Mouse (Mus musculus) embryonic facial prominence, embryonic 14.5 days (tissue): Measurements from ENCODE around the gene Col4a2. TPM values are rescaled to one million over a fixed set of nuclear protein-coding genes. Genes with fewer than 3 reads are reported as not detected.
"Not testable (repeated sequence)": the region's sequence is repeated elsewhere in the genome, so short reads cannot be mapped to it uniquely, and the experiment has no call there.

Source experiments
- ATAC-seq: fragments of 200-750 bp; cut with Nextera tagmentation; 2 replicates; pipeline ENCODE4 v1.8.0; 2017; ENCODE audit warnings: low read depth, moderate number of reproducible peaks, moderate TSS enrichment
- DNase-seq: peaks from one replicate; pipeline ENCODE4 v3.0.0-alpha.2; 2015; ENCODE audit warnings: low spot score
- H3K27ac ChIP-seq: fragments of 300-500 bp; sonication (generic); replicated peaks from 2 replicates; pipeline ENCODE4 v1.5.1; 2014; ENCODE audit warnings: low read depth, mild to moderate bottlenecking, low read length, moderate library complexity
- H3K27me3 ChIP-seq: fragments of 300-500 bp; sonication (generic); replicated peaks from 2 replicates; pipeline ENCODE4 v1.6.1; 2014; ENCODE audit warnings: low read length; ENCODE audit not compliant: control insufficient read depth, insufficient read depth
- H3K36me3 ChIP-seq: fragments of 300-500 bp; sonication (generic); 2 replicates; pipeline ENCODE4 v1.6.1; 2014; ENCODE audit warnings: low read length, mixed read lengths; ENCODE audit not compliant: control insufficient read depth, insufficient read depth
- H3K4me1 ChIP-seq: fragments of 300-500 bp; sonication (generic); 2 replicates; pipeline ENCODE4 v1.6.1; 2014; ENCODE audit warnings: antibody characterized with exemption, low read length; ENCODE audit not compliant: control insufficient read depth, insufficient read depth
- H3K4me2 ChIP-seq: fragments of 300-500 bp; sonication (generic); 2 replicates; pipeline ENCODE4 v1.6.1; 2014; ENCODE audit warnings: low read depth, mild to moderate bottlenecking, low read length, moderate library complexity, mixed read lengths
- H3K4me3 ChIP-seq: fragments of 300-500 bp; sonication (generic); 2 replicates; pipeline ENCODE4 v1.5.1; 2014; ENCODE audit warnings: low read depth, mild to moderate bottlenecking, low read length
- H3K9ac ChIP-seq: fragments of 300-500 bp; sonication (generic); 2 replicates; pipeline ENCODE4 v1.6.1; 2014; ENCODE audit warnings: low read depth, mild to moderate bottlenecking, low read length, moderate library complexity, mixed read lengths
- H3K9me3 ChIP-seq: fragments of 300-500 bp; sonication (generic); 2 replicates; pipeline ENCODE4 v1.6.1; 2016; ENCODE audit warnings: low read length; ENCODE audit not compliant: control insufficient read depth
- WGBS: fragments of 180-500 bp; shearing (Covaris S2); extraction: QIAGEN DNeasy Blood & Tissue Kit; methylation state at CpG from one replicate; pipeline ENCODE4 v1.1.7; 2014; 5-methylcytosine and 5-hydroxymethylcytosine counted together
- polyA plus RNA-seq: library from polyadenylated mRNA; unstranded; fragments of >200 nt; fragmentation: Nextera tagmentation; extraction: Ambion mirVana; gene quantifications from 2 replicates; pipeline ENCODE4 v1.2.1, GENCODE M21; 2014

The Col4a2 gene
- polyA plus RNA-seq, 1 experiment from 2014 or later: 95.9 TPM

DNA sequence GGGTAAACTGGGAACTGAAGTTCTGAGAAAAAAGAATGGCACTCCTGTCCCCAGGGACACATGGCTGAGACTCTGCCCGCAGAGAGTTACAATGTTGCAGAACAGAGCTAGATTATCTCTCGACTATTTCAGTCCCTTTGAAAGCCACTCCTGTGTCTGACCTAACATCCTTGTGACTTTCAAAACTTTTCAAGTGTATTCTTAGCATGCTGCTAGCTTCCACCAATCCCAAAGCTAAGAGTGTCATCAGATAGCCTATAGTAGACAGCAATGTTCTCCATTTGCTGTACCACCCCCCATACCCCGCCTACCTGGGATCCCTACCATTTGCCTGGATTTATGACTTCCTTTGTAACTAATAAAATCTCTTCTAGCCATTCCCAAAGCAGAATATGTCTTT lies 169.9 kb downstream of the Col4a2 start:
- WGBS: 73% methylated on average over 3 of the region's 3 CpGs
- Histone ChIP-seq H3K9me3 (no peaks in the 10 kb centered on the region), H3K4me3 (no peak overlapping the region), H3K27me3 (peaks cover 47% of the 10 kb centered on the region), H3K27ac (no peak overlapping the region), H3K4me2 (no peak overlapping the region), H3K4me1 (no peaks in the 10 kb centered on the region), H3K36me3 (no peaks in the 10 kb centered on the region), H3K9ac (no peak overlapping the region)
- ATAC-seq (no peak), DNase-seq (no peak)

DNA sequence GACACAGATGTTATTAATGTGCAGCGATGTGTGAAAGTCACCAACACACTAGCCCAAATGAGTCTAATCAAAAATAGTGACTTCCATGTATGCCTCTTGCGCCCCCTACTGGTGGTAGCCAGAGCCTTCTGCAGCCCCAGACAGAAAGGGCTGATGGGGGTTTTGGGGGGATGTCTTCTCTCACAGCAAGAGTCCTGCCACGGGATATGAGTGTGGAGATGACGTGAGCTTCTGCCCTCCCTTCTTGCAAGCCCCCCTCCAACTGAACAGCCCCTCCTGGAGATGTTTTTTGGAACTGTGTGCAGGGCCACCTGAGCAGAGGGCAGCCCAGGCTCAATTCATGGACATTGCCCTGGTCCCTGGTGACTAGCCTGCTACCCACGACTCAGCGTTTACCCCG lies 173.5 kb downstream of the Col4a2 start:
- DNase-seq: peak; percentile 68
- no peaks in the 10 kb centered on the region for H3K36me3 ChIP-seq
- H3K4me3 ChIP-seq: no peak overlapping the region
- no peaks in the 10 kb centered on the region for H3K4me1 ChIP-seq
- peak; percentile 41; the same call in 1 of the 2 replicates for ATAC-seq
- H3K27me3 ChIP-seq: peaks cover 25% of the 10 kb centered on the region
- no peak overlapping the region for H3K27ac ChIP-seq
- H3K4me2 ChIP-seq: no peak overlapping the region
- no peaks in the 10 kb centered on the region for H3K9me3 ChIP-seq
- 23% methylated on average over 7 of the region's 7 CpGs for WGBS
- H3K9ac ChIP-seq: no peak overlapping the region

DNA sequence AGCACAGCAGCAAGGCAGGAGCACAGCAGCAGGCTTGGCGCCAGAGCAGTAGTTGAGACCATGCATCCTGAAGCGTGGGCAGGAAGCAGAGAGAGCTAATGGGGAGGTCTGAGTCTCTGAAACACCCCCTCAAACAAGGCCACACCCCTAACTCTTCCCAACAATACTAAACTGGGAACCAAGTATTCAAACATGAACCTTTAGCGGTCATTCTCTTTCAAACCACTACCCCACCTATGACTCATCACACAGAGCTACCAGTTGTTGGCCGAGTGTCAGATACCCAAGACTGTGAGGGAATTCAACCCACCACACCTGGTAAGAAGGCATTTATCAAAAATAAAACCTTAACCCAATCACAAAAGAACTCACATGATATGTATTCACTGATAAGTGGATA lies 174.6 kb downstream of the Col4a2 start:
- H3K36me3 ChIP-seq: no peaks in the 10 kb centered on the region
- peaks cover 17% of the 10 kb centered on the region for H3K27me3 ChIP-seq
- no peak overlapping the region for H3K4me2 ChIP-seq
- DNase-seq: no peak
- no peak for ATAC-seq
- no peak overlapping the region for H3K9ac ChIP-seq
- 67% methylated on average over 4 of the region's 4 CpGs for WGBS
- no peaks in the 10 kb centered on the region for H3K4me1 ChIP-seq
- H3K27ac ChIP-seq: no peak overlapping the region
- H3K4me3 ChIP-seq: no peak overlapping the region
- no peaks in the 10 kb centered on the region for H3K9me3 ChIP-seq

DNA sequence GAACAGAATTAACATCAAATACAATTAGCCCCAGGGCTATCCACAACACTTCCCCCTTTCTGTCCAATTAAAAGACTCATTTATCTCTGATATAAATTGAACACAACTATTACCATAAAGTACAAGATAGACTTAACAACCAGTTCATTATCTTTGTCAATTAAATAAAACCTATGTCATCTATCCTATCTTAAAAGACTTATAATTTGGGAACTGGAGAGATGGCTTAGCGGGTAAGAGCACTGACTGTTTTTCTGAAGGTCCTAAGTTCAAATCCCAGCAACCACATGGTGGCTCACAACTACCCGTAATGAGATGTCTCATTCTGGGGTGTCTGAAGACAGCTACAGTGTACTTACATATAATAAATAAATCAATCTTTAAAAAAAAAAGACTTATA lies 179.7 kb downstream of the Col4a2 start:
- not testable (repeated sequence) for H3K4me1 ChIP-seq, H3K36me3 ChIP-seq, H3K4me2 ChIP-seq, DNase-seq, H3K9ac ChIP-seq, H3K4me3 ChIP-seq, H3K9me3 ChIP-seq, H3K27ac ChIP-seq, ATAC-seq
- H3K27me3 ChIP-seq: peaks cover 14% of the 10 kb centered on the region
- whole genome bisulfite sequencing: 87% methylated on average over 2 of the region's 2 CpGs

DNA sequence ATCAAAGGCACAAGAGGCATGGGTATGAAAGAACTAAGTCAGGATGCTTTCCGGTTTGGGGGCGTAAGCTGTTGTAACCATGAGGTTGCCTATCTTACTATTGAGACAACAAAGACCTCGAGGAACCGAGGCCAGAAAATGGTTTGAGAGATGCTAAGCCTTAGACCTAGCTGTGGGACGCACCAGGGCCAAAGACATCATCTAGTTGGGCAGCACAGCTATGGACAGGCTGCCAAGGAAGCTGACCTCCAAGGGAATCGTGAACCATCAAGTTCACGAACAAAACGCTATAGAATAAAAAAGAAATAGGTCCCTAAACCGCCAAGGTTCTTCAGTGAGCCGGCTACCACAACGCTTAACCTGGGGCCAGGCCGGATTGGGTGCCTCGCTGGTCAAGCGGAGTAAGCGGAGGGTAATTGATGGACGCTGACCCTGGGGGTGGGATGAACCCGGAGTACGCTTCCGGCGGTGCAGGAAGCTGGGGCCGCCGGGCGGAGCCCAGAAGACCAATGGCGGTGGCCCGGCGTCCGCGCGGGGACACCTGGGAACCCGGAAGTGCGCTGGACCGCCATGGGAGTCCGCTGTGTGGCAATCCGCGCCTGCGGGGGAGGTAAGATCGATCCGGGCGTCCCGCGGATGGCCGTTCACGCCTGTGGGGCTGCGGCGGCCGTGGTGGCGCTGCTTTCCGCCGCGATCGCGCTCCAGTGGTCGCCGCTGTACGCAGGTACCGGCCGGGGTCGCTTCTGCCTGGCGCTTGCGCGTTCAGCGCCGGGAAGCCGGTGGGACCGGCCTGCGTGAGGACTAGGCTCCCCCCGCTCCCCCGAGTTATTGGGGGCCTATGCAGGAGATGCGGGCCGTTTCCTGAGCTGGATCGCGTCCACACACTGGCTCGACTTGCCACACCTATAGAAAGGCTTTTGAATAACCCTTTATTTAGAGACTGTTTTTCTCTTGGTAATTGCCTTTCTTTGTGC lies 184.7 kb downstream of the Col4a2 start, which contains the start of gene Naxd:
Gene Naxd, plus strand, starts transcription at position 490 of the 974 bp plus-strand sequence.
- Histone ChIP-seq H3K9me3 (no peaks in the 10 kb centered on the region), H3K4me2 (peak within 1 kb of the TSS; percentile 75), H3K27me3 (no peaks in the 10 kb centered on the region), H3K27ac (peak within 1 kb of the TSS; percentile 59), H3K4me3 (peak within 1 kb of the TSS; percentile 89), H3K9ac (peak within 1 kb of the TSS; percentile 86), H3K4me1 (peaks cover 15% of the 10 kb centered on the region), H3K36me3 (0 out of 2 replicates have a peak, but pooled peaks cover 2% of the 10 kb centered on the region)
- ATAC-seq (peak; percentile 98), DNase-seq (peak; percentile 97)
- WGBS: 4% methylated on average over 50 of the region's 73 CpGs

DNA sequence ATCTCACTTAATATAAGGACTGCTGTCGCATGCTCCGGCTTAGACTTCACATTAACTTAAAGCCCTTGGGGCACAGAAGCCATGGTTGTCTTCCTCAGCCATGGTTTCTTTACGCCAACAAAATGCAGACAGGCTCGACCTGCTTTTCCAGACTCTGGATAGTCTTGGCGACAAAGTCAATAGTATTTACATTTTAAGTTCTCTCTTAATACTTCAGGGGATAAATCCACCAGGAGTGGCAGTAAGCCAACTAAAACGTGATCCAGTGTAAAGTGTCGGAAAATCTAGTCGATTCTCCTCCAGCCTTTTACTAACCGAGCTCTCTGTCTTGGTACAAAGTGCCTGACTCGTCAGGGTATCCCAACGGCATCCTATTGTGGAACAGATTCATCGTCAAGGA lies 185.7 kb downstream of the Col4a2 start:
- no peak overlapping the region for H3K27ac ChIP-seq
- H3K4me2 ChIP-seq: peak overlapping the region; percentile 75
- no peaks in the 10 kb centered on the region for H3K9me3 ChIP-seq
- ATAC-seq (no peak), DNase-seq (peak; percentile 9)
- H3K36me3 ChIP-seq: peaks cover 12% of the 10 kb centered on the region
- peak overlapping the region; percentile 89 for H3K4me3 ChIP-seq
- no peaks in the 10 kb centered on the region for H3K27me3 ChIP-seq
- 72% methylated on average over 12 of the region's 12 CpGs for WGBS
- peak overlapping the region; percentile 86; the same call in 1 of the 2 replicates for H3K9ac ChIP-seq
- peaks cover 15% of the 10 kb centered on the region for H3K4me1 ChIP-seq

Other genes with a start within 250 kb of the Col4a2 start
- gene Col4a1, start within 50 bp of the Col4a2 start, polyA plus RNA-seq: 270 and 289 TPM in 2 replicates
- gene Rab20, start 165.9 kb downstream of the Col4a2 start, polyA plus RNA-seq: 2.0 and 2.1 TPM in 2 replicates
- 95.1 and 103 TPM in 2 replicates for gene Naxd, start 184.7 kb downstream of the Col4a2 start, polyA plus RNA-seq
- 22.5 and 23.6 TPM in 2 replicates for gene Cars2, start 238.0 kb downstream of the Col4a2 start, polyA plus RNA-seq
- 35.9 and 36.9 TPM in 2 replicates for gene Ing1, start 242.8 kb downstream of the Col4a2 start, polyA plus RNA-seq